Mouse (Mus musculus): Measurements from ENCODE around the gene Def6. TPM values are rescaled to one million over a fixed set of nuclear protein-coding genes. Genes with fewer than 3 reads are reported as not detected.

Gene Def6
- total RNA-seq, 2 experiments from 2014 or later = 3.2 to 3.3 TPM

GRCm38 (mm10) chr17:28274739-28275138 is 67.2 kb downstream of the Def6 start:
- DNase-seq = no peak

DNA sequence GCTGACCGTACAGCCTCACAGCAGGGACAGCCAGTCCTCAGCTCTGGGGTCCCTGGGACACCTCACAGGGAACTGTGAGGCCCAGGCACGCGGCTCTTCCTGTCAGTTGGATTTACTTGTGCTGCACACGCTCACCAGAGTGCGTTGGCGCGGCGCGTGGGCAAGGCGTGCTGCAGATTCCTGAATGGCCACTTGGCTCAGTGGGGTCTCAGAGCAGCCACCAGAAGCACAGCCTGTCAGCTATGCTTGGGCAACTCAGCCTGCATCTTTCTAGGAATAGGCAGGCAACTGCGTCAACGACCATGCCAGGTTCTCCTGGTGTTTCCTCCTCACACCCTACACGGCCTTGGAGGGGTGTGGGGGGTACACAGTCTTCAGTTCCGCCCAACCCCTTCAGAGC is 69.6 kb downstream of the Def6 start:
- DNase-seq = no peak

DNA sequence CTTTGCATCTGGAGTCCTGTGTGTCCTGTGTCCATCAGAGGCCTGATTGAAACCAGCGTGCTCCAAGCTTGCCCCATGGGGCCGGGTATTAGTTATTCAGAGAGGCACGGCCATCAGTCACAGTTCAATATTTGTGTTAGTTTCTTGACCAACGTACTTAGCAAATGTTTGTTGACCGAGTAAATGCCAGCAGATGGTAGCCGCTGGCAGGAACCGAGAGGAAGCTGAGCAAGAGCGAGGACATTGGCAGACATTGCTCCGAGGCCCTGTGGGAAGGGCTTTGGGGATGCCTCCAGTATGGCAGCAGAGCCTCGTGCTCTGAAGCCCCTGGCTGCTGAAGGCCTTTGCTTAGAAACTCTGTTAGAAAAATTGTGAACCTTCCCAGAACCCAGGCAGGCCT is 70.1 kb downstream of the Def6 start:
- no peak for DNase-seq

GRCm38 (mm10) chr17:28278156-28278555 is 70.6 kb downstream of the Def6 start:
- DNase-seq = no peak

Other genes starting within 250 kb of the Def6 start
- under 1 TPM in 1 of 2 experiments, not detected in 1; 0.33 TPM for gene Tcp11, start 127.1 kb upstream of the Def6 start, total RNA-seq (2021)
- under 1 TPM; 0.59 to 0.62 TPM for gene Scube3, start 65.6 kb upstream of the Def6 start, total RNA-seq (2021)
- gene Zfp523, start 30.6 kb upstream of the Def6 start, total RNA-seq (2021) = 10 to 100 TPM; 10.7 to 13.9 TPM
- gene Ppard, start 24.9 kb downstream of the Def6 start, total RNA-seq (2021) = 10 to 100 TPM; 28.1 to 29.9 TPM
- gene Fance, start 105.7 kb downstream of the Def6 start, total RNA-seq (2021) = 10 to 100 TPM; 10.5 to 12.7 TPM
- gene Rpl10a, start 120.7 kb downstream of the Def6 start, total RNA-seq (2021) = 100 to 1,000 TPM; 422 to 438 TPM
- 10 to 100 TPM; 12.0 to 13.3 TPM for gene Tead3, start 143.0 kb downstream of the Def6 start, total RNA-seq (2021)
- gene Tulp1, start 157.4 kb downstream of the Def6 start, total RNA-seq (2021) = not detected